Mouse (Mus musculus) liver, embryonic 13.5 days (tissue): Measurements from ENCODE around the gene Ivd. TPM values are rescaled to one million over a fixed set of nuclear protein-coding genes. Genes with fewer than 3 reads are reported as not detected.

Experiments
- ATAC-seq: fragments of 200-750 bp; cut with Nextera tagmentation; 2 replicates; pipeline ENCODE4 v1.8.0; 2017; ENCODE audit warnings: low read depth, mild to moderate bottlenecking, moderate number of reproducible peaks, moderate library complexity
- DNase-seq: peaks from one replicate; pipeline ENCODE4 v3.0.0; 2022
- H3K27ac ChIP-seq: fragments of 300-500 bp; sonication (generic); 2 replicates; pipeline ENCODE4 v1.5.1; 2015; ENCODE audit warnings: moderate library complexity, mild to moderate bottlenecking, inconsistent platforms
- H3K27me3 ChIP-seq: fragments of 300-500 bp; sonication (generic); 2 replicates; pipeline ENCODE4 v1.6.1; 2015; ENCODE audit warnings: mild to moderate bottlenecking, inconsistent platforms
- H3K36me3 ChIP-seq: fragments of 300-500 bp; sonication (generic); 2 replicates; pipeline ENCODE4 v1.6.1; 2015; ENCODE audit warnings: mild to moderate bottlenecking, inconsistent platforms
- H3K4me1 ChIP-seq: fragments of 300-500 bp; sonication (generic); replicated peaks from 2 replicates; pipeline ENCODE4 v1.6.1; 2015; ENCODE audit warnings: inconsistent platforms
- H3K4me2 ChIP-seq: fragments of 300-500 bp; sonication (generic); 2 replicates; pipeline ENCODE4 v1.6.1; 2015; ENCODE audit warnings: inconsistent platforms, mild to moderate bottlenecking, moderate library complexity
- H3K4me3 ChIP-seq: fragments of 300-500 bp; sonication (generic); replicated peaks from 2 replicates; pipeline ENCODE4 v1.5.1; 2015; ENCODE audit warnings: mild to moderate bottlenecking, inconsistent platforms
- H3K9ac ChIP-seq: fragments of 300-500 bp; sonication (generic); 2 replicates; pipeline ENCODE4 v1.6.1; 2015; ENCODE audit warnings: mild to moderate bottlenecking, inconsistent platforms
- H3K9me3 ChIP-seq: fragments of 300-500 bp; sonication (generic); replicated peaks from 2 replicates; pipeline ENCODE4 v1.6.1; 2016; ENCODE audit warnings: inconsistent platforms
- WGBS: fragments of 180-500 bp; shearing (Covaris S2); methylation state at CpG from one replicate; pipeline ENCODE4 v1.1.7; 2015; ENCODE audit not compliant: insufficient replicate concordance; 5-methylcytosine and 5-hydroxymethylcytosine counted together
- polyA plus RNA-seq: library from polyadenylated mRNA; unstranded; fragments of >200 nt; fragmentation: Nextera tagmentation; extraction: Ambion mirVana; gene quantifications from 2 replicates; pipeline ENCODE4 v1.2.1, GENCODE M21; 2015

The Ivd gene
- polyA plus RNA-seq, 1 experiment from 2014 or later = 26.4 TPM

DNA sequence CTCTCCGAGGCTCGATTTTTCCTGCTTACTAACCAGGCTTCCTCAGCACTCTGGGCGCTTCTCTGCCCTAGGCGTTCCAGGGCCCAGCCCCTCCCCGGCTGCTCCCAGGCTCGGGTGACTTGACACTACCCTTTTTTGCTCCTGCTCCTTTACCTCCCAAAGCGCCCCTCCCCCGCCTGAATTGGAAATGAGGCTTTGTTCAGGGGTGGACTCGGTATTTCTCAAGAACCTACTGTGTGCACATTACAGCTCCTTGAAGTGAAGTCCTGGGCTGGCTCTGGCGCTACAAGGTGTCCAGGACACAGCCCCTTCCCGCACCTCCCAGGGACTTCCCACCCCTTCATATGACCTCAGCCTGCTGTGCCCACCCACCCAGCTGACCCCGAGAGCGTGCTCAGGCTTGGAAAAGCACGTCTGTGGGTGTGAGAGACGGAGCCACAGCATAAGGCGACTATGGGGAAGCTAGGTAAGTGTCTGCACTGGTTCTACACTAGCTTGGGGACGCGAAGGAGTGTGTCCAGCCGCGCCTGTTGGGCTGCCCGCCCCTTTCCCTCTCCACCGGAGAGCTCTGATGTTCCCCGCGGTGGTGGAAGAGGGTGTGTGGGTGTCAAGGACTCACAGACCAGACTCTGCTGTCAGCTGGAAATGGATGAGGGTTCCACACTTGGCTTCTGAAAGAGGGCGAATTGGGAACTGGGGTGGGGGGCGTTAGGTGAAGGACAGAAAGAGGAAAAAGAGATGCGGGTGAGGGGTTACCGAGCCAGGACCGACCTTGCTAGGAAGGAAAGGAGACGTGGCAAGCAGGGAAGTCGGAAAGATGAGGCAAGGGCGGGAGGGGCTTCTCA, 38.4 kb downstream of the Ivd start, which contains the start of gene Bahd1:
Gene Bahd1, plus strand, starts transcription at position 397 of the 845 bp plus-strand sequence.
- peak within 1 kb of the TSS; percentile 95 for H3K9ac ChIP-seq
- H3K9me3 ChIP-seq = no peaks in the 10 kb centered on the region
- H3K4me3 ChIP-seq = peak within 1 kb of the TSS; percentile 98
- no peaks in the 10 kb centered on the region for H3K36me3 ChIP-seq
- H3K27me3 ChIP-seq = peaks cover 74% of the 10 kb centered on the region
- under 1% methylated on average over 32 of the region's 32 CpGs for WGBS
- no peak for ATAC-seq
- peak; percentile 35 for DNase-seq
- peak within 1 kb of the TSS; percentile 30; the same call in 1 of the 2 replicates for H3K27ac ChIP-seq
- peaks cover 69% of the 10 kb centered on the region for H3K4me1 ChIP-seq
- peak within 1 kb of the TSS; percentile 100 for H3K4me2 ChIP-seq

DNA sequence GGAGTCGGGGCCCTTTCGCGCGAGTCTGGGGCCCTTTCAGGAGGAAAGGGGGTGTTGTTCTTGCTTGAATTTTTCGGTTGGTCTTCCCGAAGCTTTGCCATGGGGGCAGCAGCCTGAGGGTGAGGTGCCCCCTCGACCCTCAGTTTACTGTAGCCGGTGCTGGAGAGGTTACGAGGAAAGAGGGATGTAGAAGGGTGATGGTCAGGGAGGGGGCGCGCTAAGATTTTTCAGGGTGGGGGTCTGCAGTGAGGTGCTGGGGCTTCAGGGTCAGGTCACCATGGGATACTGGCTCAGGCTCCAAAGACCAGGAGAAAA, 39.0 kb downstream of the Ivd start:
- Histone ChIP-seq H3K27ac (peak overlapping the region; percentile 30; the same call in 1 of the 2 replicates), H3K36me3 (no peaks in the 10 kb centered on the region), H3K4me1 (peaks cover 75% of the 10 kb centered on the region), H3K9ac (peak overlapping the region; percentile 95), H3K9me3 (no peaks in the 10 kb centered on the region), H3K4me2 (peak overlapping the region; percentile 100), H3K27me3 (peaks cover 68% of the 10 kb centered on the region), H3K4me3 (peak overlapping the region; percentile 98)
- 1% methylated on average over 11 of the region's 11 CpGs for WGBS
- DNase-seq (no peak), ATAC-seq (no peak)

DNA sequence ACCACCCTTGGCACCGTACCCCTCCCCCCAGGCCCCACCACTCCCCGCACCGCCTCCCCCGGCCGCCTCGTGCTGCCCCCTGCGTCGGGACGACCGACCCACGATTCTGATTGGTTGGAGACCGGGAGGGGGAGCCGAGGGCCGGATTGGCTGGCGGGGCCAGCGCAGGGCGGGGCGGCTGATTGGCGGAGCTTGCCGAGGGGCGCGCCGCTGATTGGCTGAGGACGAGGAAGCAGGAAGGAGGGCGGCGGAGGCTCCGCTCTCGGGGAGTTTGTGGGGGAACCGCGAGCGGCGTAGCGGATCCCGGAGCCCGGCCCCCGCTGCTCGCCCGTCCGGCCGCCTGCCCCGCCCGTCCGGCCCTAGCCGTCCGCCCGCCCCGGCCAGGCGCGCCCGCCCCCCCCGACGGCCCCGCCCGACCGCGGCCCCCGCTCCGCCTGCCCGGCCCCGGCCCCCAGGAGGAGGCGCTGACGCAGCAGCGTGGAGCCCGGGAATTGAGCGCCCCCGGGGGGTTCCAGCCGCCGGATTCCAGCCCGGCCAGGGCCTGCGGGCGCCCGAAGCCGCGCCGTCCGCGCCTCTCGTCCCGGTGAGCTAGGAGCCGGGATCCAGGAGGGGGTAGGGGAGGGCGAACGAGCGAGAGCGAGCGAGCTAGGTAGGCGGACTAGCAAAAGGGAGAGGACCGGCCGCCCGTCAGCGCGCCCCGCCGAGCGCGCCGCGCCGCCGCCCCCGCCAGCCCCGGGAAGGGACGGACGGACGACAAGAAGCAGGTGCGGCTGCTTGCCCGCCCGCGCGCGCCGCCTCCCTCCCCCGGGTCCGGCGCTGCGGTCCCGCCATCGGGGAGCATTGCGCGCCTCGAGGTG, 39.6 kb downstream of the Ivd start:
- Histone ChIP-seq H3K4me3 (peak overlapping the region; percentile 98), H3K27me3 (peaks cover 62% of the 10 kb centered on the region), H3K4me2 (peak overlapping the region; percentile 100), H3K4me1 (peaks cover 78% of the 10 kb centered on the region), H3K9ac (peak overlapping the region; percentile 95), H3K27ac (peak overlapping the region; percentile 93), H3K36me3 (no peaks in the 10 kb centered on the region), H3K9me3 (no peaks in the 10 kb centered on the region)
- ATAC-seq = peak; percentile 90
- peak; percentile 96 for DNase-seq
- WGBS = under 1% methylated on average over 104 of the region's 120 CpGs

DNA sequence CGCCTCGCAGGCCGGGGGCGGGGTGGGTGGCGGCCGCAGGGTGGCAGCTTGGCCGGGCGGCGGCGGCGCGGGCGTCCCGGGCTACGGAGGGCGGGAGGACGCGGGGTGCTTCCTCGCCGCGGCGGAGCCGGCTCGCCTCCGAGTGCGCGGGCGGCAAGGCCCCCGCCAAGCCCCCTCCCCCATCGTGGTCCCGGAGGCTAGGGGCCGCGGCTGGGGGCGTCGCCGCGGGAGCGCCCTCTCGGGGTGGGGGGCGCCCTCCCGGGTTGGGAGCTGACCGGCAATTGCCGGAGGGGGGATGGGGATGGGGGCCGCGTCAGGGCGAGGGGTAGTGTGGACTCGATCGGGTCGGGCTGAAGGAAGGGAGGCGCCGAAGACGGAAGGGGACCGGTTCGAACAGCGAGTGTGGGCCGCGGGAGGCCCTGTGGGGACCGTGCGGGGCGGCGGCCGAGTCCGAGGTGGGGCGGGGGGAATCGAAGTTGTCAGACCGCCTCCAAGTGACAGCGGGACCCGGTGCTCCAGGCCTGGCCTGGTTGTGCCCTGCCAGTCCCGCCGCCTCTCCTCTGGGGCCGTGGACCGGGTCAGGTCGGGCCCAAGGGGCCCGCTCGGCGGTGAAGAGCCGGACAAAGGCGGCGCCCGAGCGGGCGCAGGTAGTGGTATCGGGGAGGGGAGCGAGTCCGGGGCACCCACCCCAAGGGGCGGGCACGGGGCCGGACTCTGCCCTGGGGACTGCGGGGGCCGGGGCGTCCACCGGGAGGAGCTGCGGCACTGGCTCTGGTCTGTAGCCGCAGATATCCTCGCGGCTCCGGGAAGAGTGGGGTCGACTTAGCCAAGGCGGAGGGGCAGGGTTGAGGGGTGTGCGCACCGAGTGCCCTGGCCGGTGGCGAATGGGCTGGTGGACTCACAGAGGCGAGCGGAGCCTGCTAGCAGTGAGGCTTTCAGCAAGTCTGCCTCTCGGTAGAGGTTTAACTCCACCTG, 40.6 kb downstream of the Ivd start:
- ATAC-seq = peak; percentile 27
- DNase-seq = peak; percentile 48
- H3K4me3 ChIP-seq = peak overlapping the region; percentile 98
- no peaks in the 10 kb centered on the region for H3K36me3 ChIP-seq
- peaks cover 78% of the 10 kb centered on the region for H3K4me1 ChIP-seq
- H3K9me3 ChIP-seq = no peaks in the 10 kb centered on the region
- whole genome bisulfite sequencing = 1% methylated on average over 92 of the region's 106 CpGs
- peak overlapping the region; percentile 100 for H3K4me2 ChIP-seq
- H3K27ac ChIP-seq = peak overlapping the region; percentile 93
- H3K27me3 ChIP-seq = peaks cover 52% of the 10 kb centered on the region
- peak overlapping the region; percentile 95 for H3K9ac ChIP-seq

DNA sequence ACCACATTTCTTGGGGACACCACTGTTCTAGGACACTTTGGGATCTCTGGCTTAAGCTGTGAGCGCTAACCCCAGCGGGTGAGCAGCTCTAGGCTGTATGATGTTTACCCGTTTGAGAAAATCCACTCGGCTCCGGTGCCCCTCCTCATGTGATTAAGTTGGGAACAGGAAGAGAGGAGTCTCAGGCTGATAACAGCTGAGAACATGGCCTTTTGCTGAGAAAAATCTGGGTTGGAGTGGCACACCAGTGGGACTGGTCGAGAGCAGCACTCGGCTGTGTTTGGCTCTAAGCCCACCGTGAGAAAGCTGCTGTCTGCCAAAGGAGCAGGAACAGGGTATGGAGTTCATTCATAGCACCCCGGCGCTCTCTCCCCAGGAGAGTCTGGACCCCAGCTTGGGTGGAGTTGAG, 41.6 kb downstream of the Ivd start:
- Histone ChIP-seq H3K4me2 (peak overlapping the region; percentile 100), H3K27me3 (peaks cover 42% of the 10 kb centered on the region), H3K36me3 (no peaks in the 10 kb centered on the region), H3K9me3 (no peaks in the 10 kb centered on the region), H3K27ac (no peak overlapping the region), H3K9ac (peak overlapping the region; percentile 95), H3K4me1 (peaks cover 75% of the 10 kb centered on the region), H3K4me3 (peak overlapping the region; percentile 98)
- DNase-seq (no peak), ATAC-seq (no peak)
- 26% methylated on average over 10 of the region's 10 CpGs for WGBS

DNA sequence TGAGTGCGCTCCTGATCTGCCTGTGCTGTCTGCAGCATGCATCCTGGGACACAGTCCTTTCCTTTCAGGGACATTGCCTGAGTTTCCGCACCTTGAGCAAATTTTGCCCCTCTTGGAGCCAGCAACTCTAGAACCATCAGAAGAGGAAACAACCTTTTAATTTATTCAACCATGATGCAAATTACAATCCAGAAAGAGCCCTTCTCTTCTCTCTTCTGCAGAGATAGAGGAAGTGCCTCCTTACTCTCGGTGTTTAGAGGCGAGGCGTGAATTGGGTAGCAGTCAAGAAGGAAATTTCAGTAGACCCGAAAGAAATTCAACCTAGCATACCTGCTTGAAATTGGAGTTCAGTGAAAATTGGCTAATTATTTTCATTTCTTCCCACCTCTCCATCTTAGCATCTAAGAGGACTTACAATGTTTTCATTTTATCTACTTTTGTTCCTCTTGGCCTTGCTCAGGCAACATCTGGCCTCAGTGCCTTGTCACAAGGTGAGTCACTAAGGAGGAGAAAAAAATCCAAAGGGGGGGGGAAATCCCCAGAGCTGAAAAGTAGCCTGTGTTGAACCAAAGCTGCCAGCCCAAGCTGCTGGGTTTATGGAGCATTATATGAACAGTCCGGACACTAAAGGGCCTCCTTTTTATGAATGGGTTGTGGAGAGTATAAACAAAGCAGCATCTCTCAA, 43.8 kb downstream of the Ivd start:
- Histone ChIP-seq H3K9me3 (no peaks in the 10 kb centered on the region), H3K27me3 (peaks cover 20% of the 10 kb centered on the region), H3K9ac (no peak overlapping the region), H3K4me2 (no peak overlapping the region), H3K27ac (no peak overlapping the region), H3K4me3 (no peak overlapping the region), H3K4me1 (peaks cover 82% of the 10 kb centered on the region), H3K36me3 (no peaks in the 10 kb centered on the region)
- DNase-seq = no peak
- ATAC-seq = no peak
- 73% methylated on average over 7 of the region's 7 CpGs for WGBS

DNA sequence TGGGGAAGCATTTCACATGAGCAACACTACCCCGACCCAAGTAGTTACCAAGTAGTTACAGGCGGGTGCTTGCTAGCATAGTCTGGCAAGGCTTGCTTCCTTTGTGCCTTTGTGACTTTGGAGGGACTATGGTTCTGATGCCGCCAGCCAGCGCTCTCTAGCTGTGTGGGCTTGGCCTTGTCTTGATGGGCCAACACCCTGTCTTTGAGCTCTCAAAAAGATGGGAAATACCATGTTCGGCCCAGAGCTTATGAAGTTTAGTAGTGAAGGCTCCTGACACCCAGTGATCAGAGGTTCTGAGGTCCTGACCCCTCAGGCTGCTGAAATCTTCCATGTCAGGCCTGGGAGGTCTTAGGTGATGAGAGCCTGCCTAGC, 44.4 kb downstream of the Ivd start:
- Histone ChIP-seq H3K4me3 (no peak overlapping the region), H3K36me3 (no peaks in the 10 kb centered on the region), H3K27me3 (peaks cover 16% of the 10 kb centered on the region), H3K27ac (no peak overlapping the region), H3K9ac (no peak overlapping the region), H3K9me3 (no peaks in the 10 kb centered on the region), H3K4me1 (peaks cover 83% of the 10 kb centered on the region), H3K4me2 (no peak overlapping the region)
- 77% methylated on average over 5 of the region's 5 CpGs for WGBS
- DNase-seq = no peak
- no peak for ATAC-seq

DNA sequence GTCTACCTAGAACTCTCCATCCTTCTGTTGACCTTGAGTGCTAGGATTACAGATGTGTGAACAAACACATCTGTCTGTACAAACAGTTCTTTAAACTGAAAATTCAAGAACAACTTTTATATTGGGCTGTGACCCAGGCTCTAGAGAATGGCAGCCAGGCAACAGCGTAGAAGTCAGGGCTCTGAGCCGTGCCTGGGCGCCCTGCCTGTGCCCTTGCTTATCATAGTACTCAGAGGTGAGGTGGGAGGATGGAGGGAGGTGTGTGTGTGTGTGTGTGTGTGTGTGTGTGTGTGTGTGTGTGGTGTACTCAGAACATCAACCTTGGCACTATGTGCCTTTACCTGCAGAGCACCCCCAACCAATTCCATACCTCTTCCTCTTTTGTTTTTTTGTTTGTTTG, 46.0 kb downstream of the Ivd start:
- Histone ChIP-seq H3K4me3 (no peak overlapping the region), H3K36me3 (no peaks in the 10 kb centered on the region), H3K9me3 (no peaks in the 10 kb centered on the region), H3K27ac (no peak overlapping the region), H3K4me2 (no peak overlapping the region), H3K4me1 (peaks cover 86% of the 10 kb centered on the region), H3K9ac (no peak overlapping the region), H3K27me3 (peaks cover 11% of the 10 kb centered on the region)
- no peak for DNase-seq
- no peak for ATAC-seq
- WGBS = 67% methylated on average over 3 of the region's 3 CpGs

DNA sequence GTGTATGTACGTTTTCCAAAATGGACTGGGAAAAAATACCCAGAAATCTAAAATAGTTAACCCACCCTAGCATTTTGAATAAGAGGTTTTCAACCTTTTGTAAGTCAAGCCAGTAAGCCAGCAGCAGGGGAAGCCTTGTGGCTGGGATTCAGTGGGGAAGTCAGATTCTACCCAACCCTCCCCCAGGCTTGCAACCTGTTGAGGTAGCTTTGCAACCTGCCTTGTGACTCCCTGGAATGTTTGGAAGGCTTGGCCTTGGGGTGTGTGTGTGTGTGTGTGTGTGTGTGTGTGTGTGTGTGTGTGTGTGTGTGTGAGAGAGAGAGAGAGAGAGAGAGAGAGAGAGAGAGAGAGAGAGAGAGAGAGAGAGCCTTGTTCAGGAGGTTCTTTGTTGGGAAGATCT, 47.4 kb downstream of the Ivd start:
- no peaks in the 10 kb centered on the region for H3K36me3 ChIP-seq
- peaks cover 86% of the 10 kb centered on the region for H3K4me1 ChIP-seq
- 76% methylated on average over 1 of the region's 1 CpGs for WGBS
- ATAC-seq (no peak), DNase-seq (no peak)
- H3K9ac ChIP-seq = no peak overlapping the region
- no peak overlapping the region for H3K27ac ChIP-seq
- H3K9me3 ChIP-seq = no peaks in the 10 kb centered on the region
- H3K4me3 ChIP-seq = no peak overlapping the region
- 0 out of 2 replicates have a peak, but pooled peaks cover under 1% of the 10 kb centered on the region for H3K27me3 ChIP-seq
- no peak overlapping the region for H3K4me2 ChIP-seq

DNA sequence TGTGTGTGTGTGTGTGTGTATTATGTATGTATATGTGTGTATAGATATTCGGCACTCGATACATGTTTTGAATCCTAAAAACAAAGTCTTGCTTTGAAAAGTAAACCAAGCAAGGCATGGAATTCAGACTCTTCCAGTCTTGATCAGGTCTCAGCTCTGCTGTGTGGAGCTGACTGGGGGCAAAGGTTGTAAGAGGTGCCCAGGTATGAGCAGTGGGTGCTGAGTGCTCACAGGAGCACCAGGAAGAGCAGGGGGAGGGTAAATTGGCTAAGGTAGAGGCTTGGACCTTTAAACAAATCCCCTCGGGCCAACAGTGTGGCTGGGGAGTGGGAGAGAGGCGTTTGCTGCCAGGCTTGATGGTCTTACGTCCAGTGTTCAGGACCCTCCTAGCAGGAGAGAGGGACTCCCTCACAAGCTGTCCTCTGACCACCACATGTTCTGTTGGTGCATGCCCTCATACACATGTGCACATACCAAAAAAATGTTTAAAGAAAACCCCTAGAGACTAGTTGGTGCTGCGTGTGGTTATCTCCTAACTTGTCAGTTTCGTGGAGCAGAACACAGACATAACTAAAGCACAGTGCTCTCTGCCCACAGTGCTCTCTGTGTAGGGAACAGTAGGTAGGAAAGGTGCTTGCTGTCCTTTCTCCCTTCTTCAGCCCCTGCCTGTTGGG, 49.0 kb downstream of the Ivd start:
- no peaks in the 10 kb centered on the region for H3K27me3 ChIP-seq
- H3K4me2 ChIP-seq = no peak overlapping the region
- ATAC-seq (no peak), DNase-seq (no peak)
- no peak overlapping the region for H3K27ac ChIP-seq
- H3K4me3 ChIP-seq = no peak overlapping the region
- 59% methylated on average over 7 of the region's 7 CpGs for WGBS
- peaks cover 78% of the 10 kb centered on the region for H3K4me1 ChIP-seq
- H3K9me3 ChIP-seq = no peaks in the 10 kb centered on the region
- H3K9ac ChIP-seq = no peak overlapping the region
- H3K36me3 ChIP-seq = peaks cover under 1% of the 10 kb centered on the region
